Mouse (Mus musculus): ENCODE data around the gene Odc1. TPM values are rescaled to one million over a fixed set of nuclear protein-coding genes. Genes with fewer than 3 reads are reported as not detected.

Odc1 gene
- polyA plus RNA-seq (2012; rRNA removed): 89.2 and 96.4 TPM in 2 replicates

DNA sequence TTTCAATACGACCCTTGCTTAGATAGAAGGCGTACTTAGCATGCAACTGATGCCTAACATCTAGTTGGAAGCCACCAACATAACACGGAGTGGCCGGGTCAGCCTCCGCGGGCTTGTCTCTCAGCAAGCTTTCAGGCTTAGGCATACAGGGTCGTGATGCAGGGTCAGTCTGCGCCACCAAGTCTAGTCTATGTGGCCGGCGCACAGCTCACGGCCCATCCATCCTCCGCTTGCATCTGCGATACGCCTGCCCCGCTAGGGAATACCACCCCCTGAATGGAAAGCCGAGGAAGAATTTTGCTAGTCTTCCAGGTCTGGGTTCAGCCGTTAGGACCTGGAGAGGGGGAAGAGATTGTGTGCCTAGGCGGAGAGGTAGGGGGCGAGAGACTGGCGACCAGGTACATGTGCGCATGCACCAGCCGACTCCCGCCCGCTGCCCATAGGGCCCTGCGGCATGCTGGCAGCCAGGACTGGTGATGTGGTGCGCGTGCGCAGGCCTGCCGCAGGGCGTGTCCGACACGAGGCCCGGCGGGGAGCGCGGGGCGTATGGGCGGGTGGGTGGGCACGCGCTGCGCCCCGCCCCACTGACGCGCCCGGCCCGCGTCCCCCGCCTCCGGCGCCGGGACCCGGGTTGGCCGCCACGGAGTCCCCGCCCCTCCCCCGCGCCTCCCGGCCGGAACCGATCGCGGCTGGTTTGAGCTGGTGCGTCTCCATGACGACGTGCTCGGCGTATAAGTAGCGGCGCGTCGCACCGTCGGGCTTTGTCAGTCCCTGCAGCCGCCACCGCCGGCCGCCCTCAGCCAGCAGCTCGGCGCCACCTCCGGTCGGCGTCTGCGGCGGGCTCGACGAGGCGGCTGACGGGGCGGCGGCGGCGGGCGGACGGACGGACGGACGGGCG lies at the start of gene Odc1:
Gene Odc1 (plus strand): TSS at position 586 of the 898 bp plus-strand sequence.

Other genes with a start within 250 kb of the Odc1 start
- gene Atp6v1c2, start 215.4 kb upstream of the Odc1 start, polyA plus RNA-seq (2012; rRNA removed): not detected in 2 replicates
- 1.6 TPM in 2 replicates for gene Nol10, start 196.3 kb upstream of the Odc1 start, polyA plus RNA-seq (2012; rRNA removed)
- 165 and 169 TPM in 2 replicates for gene Hpcal1, start 146.1 kb downstream of the Odc1 start, polyA plus RNA-seq (2012; rRNA removed)

Measured in colon, adult 2 months (tissue).